Mouse (Mus musculus): ENCODE measurements around the gene Qprt. TPM values are rescaled to one million over a fixed set of nuclear protein-coding genes. Genes with fewer than 3 reads are reported as not detected.

Gene Qprt
- polyA plus RNA-seq, 1 experiment: 0.75 TPM

DNA sequence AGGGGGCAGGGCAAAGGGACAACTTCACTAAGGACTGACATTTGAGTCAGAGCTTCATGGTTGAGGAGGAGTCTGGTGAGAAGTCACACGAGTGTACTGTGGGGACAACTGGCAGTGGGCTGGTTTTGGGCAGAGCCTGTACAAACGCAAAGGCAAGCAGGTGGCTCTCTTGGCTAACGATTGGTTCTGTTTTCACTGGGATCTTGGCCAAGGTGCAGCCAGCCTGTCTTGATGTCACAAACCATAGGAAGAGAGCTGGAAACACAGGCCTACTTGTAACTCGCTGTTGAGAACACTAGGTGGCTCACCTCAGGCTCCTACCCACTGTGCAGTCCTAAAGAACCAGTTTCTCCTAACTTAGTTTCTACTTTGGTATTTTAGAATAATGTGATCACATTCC is 7.6 kb upstream of the Qprt start:
- peak; percentile 75 for DNase-seq (ENCODE audit: low read depth)
- TF ChIP-seq POLR2A (IDR thresholded peaks at IDR 0.05; ENCODE audit: borderline replicate concordance, extremely low read depth, insufficient read depth, insufficient read length, poor library complexity, severe bottlenecking) (no peak), CTCF (IDR thresholded peaks at IDR 0.05; ENCODE audit: borderline replicate concordance, extremely low read depth, insufficient read depth, insufficient read length) (peak; percentile 65; the same call in 1 of the 2 replicates)

GRCm38 (mm10) chr7:127121061-127121910 is 740 bp downstream of the Qprt start:
- TF ChIP-seq CTCF (IDR thresholded peaks at IDR 0.05; ENCODE audit: borderline replicate concordance, extremely low read depth, insufficient read depth, insufficient read length) (no peak), POLR2A (IDR thresholded peaks at IDR 0.05; ENCODE audit: borderline replicate concordance, extremely low read depth, insufficient read depth, insufficient read length, poor library complexity, severe bottlenecking) (no peak)
- DNase-seq (ENCODE audit: low read depth): no peak

DNA sequence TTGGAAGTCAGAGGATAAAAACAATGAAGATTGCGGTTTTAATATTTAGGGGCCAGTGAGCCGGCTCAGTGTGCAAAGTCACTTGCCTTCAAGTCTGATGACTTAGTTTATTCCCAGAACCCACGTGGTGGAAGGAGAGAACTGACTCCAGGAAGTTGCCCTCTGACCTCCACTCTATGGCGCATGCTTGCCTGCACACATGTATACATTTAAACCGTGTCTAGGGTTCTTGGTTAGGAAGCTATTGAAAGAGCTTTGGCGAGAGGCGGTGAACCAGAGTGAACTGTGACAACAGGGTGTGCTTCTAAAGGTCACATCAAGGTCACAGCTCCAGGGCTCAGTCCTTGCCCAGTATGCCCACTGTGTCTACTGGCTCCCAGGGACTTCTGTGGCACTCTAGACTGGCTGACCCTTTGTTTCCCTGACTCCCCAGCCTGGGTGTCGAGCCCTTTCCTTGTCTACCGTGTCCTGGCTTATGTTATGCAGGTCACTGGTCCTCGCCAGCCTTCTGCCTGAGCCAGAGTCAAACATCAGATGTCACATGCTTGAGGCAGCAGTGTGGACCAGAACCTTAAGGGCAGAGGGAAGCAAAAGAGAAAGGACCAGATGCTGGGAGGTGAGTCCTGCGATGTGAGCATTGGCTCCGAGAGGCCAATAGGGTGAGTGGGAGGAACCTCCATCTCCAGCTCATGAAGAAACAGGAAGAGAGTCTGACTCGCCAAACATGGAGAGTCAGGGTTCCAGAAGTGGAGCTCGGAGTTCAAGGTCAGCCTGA is 3.2 kb downstream of the Qprt start:
- DNase-seq (ENCODE audit: low read depth): no peak
- TF ChIP-seq POLR2A (IDR thresholded peaks at IDR 0.05; ENCODE audit: borderline replicate concordance, extremely low read depth, insufficient read depth, insufficient read length, poor library complexity, severe bottlenecking) (no peak), CTCF (IDR thresholded peaks at IDR 0.05; ENCODE audit: borderline replicate concordance, extremely low read depth, insufficient read depth, insufficient read length) (no peak)

- DNase-seq (ENCODE audit: low read depth): peak; percentile 15
- TF ChIP-seq CTCF (IDR thresholded peaks at IDR 0.05; ENCODE audit: borderline replicate concordance, extremely low read depth, insufficient read depth, insufficient read length): no peak; the same call in 1 of the 2 replicates
- TF ChIP-seq POLR2A (IDR thresholded peaks at IDR 0.05; ENCODE audit: borderline replicate concordance, extremely low read depth, insufficient read depth, insufficient read length, poor library complexity, severe bottlenecking): no peak
Measured at GRCm38 (mm10) chr7:127117948-127118347, 4.1 kb downstream of the Qprt start.

DNA sequence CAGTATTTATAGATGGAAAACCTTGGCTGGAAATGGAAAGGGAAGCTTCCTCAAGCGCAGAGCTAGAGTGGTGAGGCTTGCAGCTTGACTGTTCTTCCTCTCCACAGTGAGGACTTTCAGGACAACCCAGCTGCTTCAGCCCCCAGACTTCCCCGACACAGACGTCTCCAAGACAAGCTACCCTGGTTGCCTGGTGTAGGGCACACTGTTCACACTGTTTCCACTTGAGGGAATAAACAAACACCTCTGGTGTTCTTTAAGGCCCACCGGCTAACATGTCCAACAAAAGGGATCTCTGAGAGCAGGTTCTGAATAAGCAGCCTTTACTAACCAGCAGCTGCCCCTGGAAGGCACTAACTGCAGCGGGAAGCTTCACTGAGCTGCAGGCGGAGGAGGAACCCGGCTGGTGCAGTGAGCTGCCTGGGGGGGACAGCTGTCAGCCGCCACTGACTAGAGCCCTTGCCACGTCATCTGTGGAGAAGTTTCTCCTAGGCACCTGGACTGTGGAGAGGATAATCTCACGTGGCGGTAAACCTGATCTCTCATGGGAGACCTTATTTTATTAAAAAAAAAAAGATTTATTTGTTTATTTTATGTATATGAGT is 5.6 kb downstream of the Qprt start:
- DNase-seq (ENCODE audit: low read depth): no peak
- TF ChIP-seq POLR2A (IDR thresholded peaks at IDR 0.05; ENCODE audit: borderline replicate concordance, extremely low read depth, insufficient read depth, insufficient read length, poor library complexity, severe bottlenecking) (no peak), CTCF (IDR thresholded peaks at IDR 0.05; ENCODE audit: borderline replicate concordance, extremely low read depth, insufficient read depth, insufficient read length) (no peak)

DNA sequence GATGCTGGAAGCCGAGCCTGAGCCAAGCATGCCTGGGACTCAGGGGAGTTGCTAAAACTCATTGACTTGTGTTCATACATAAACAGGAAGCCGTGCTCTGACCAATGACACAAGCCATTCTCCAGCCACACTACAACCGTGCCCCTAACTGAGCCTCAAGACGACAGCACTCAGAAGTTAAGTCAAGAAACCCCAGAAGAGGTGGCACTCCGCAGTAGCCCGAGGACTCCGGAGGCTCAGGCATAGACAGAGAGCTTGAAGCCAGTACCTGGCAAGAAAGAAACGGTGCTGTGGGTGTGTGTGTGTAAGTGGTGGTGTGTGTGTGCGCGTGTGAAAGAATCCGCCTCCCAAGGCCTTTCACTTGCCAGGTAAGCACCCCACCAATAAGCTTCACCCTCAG is 7.1 kb downstream of the Qprt start:
- no peak for DNase-seq (ENCODE audit: low read depth)
- TF ChIP-seq CTCF (IDR thresholded peaks at IDR 0.05; ENCODE audit: borderline replicate concordance, extremely low read depth, insufficient read depth, insufficient read length) (no peak), POLR2A (IDR thresholded peaks at IDR 0.05; ENCODE audit: borderline replicate concordance, extremely low read depth, insufficient read depth, insufficient read length, poor library complexity, severe bottlenecking) (no peak)

GRCm38 (mm10) chr7:127113614-127114259 is 8.3 kb downstream of the Qprt start:
- DNase-seq (ENCODE audit: low read depth): peak; percentile 75
- TF ChIP-seq CTCF (IDR thresholded peaks at IDR 0.05; ENCODE audit: borderline replicate concordance, extremely low read depth, insufficient read depth, insufficient read length): no peak
- TF ChIP-seq POLR2A (IDR thresholded peaks at IDR 0.05; ENCODE audit: borderline replicate concordance, extremely low read depth, insufficient read depth, insufficient read length, poor library complexity, severe bottlenecking): no peak

DNA sequence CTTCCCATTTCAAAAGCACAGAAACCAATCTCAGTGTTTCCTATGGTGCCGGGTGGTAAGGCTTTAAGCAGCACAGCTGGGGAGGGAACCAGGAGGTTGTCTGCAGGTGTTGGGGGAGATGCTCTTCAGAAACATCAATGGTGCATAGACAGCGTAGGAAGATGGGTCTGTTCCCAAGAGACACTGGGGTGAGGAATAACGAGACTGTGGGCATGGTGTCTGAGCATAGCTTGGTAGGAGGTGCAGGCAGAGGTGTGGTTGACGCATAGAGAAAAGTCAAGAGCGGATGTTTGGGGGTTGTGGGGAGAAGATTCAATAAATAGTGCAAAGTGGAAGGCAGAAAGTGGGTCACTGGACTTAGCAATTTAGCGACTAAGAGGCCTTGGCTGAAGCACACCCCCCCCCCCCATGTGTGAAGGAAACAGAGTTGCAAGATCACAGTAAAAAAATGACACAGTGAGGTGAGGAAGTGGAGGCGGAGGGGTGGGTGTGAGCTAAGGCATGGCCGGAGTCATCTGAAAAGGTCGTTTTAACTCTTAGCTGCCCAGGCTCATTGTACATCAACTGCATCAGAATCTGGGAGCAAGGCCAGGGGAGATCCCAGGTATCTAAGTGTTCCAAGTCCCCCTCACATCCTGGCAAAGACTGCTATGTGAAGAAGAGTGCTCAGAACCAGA is 9.0 kb downstream of the Qprt start:
- DNase-seq (ENCODE audit: low read depth): no peak
- no peak for TF ChIP-seq POLR2A (IDR thresholded peaks at IDR 0.05; ENCODE audit: borderline replicate concordance, extremely low read depth, insufficient read depth, insufficient read length, poor library complexity, severe bottlenecking)
- TF ChIP-seq CTCF (IDR thresholded peaks at IDR 0.05; ENCODE audit: borderline replicate concordance, extremely low read depth, insufficient read depth, insufficient read length): no peak

DNA sequence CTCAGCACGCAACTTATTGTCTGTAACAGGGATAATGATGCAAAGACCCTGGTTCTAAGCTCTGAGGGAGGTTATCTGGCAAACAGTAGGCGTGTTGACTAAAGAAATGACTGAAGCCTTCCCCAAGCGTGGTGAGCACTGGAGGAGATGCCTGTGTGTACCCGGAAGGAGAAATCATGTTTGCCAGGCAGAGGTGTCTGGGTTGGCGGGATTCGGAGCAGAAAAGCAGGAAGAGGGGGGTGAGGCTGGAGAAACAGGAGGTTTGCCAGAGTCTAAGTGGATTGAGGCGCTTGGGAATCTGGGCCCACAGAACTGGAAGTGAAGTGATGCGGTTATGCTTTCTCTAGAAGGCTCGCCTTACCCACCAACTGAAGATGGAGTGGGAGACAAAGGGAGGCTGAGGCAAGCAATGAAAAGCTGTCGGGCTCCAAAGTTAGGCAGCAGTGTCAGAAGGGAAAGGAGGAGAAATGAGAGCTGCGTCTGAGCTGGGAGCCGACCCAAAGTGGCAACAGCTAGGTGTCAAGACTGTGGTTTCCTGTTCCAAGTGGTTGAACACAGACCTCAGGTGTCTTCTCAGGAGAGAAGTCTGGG is 9.7 kb downstream of the Qprt start:
- TF ChIP-seq CTCF (IDR thresholded peaks at IDR 0.05; ENCODE audit: borderline replicate concordance, extremely low read depth, insufficient read depth, insufficient read length) (no peak), POLR2A (IDR thresholded peaks at IDR 0.05; ENCODE audit: borderline replicate concordance, extremely low read depth, insufficient read depth, insufficient read length, poor library complexity, severe bottlenecking) (no peak)
- no peak for DNase-seq (ENCODE audit: low read depth)

DNA sequence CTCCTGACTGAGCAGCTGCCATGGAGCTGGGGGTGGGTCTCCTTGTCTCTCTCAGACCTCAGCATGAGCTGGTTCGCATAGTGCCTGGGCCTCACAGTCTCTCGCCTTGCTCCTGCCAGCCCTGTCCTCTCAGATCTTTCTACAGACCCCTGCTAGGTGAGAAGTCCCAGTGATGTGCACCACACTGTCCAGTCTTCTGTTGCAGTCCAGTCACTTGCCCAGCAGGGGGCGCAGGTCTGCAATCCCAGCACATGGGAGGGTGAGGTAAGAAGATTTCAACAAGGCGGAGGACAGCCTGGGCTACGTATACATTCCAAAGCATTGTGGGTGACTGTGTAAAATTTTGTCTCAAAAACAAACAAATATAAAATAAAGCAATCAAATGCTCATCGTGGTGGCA is 10.6 kb downstream of the Qprt start:
- TF ChIP-seq POLR2A (IDR thresholded peaks at IDR 0.05; ENCODE audit: borderline replicate concordance, extremely low read depth, insufficient read depth, insufficient read length, poor library complexity, severe bottlenecking) (no peak), CTCF (IDR thresholded peaks at IDR 0.05; ENCODE audit: borderline replicate concordance, extremely low read depth, insufficient read depth, insufficient read length) (peak; percentile 59; the same call in 1 of the 2 replicates)
- peak; percentile 47 for DNase-seq (ENCODE audit: low read depth)
